ENCODE assay signal across 23 mouse cellular contexts in genomic region chr7:136120930-136121329, GRCm38 (mm10).
DNase-seq lines count a peak whose midpoint lies in the region; ATAC-seq and TF ChIP-seq lines count a peak whose summit lies in the region.
"Had no signal": no experiment of that assay in that cellular context is flagged by ENCODE, and none has a peak within 500 bp of the region (broad histone marks: within the 10 kb centered on the region; RNA-seq: fewer than 3 reads in every experiment).

No protein-coding gene starts in this region.

- H3K36me3 ChIP-seq in heart, adult 2 months (ENCODE audit: control insufficient read depth, insufficient read depth, low read length), result no peaks in the 10 kb centered on the region
- no peaks in the 10 kb centered on the region for H3K36me3 ChIP-seq in limb, embryonic 11.5 days (ENCODE audit: control insufficient read depth, insufficient read depth, low read length)
- H3K36me3 ChIP-seq: embryonic facial prominence, embryonic 12.5 days; embryonic facial prominence, embryonic 15.5 days; hindbrain, embryonic 12.5 days; hindbrain, embryonic 15.5 days had no signal

- no peak for TF ChIP-seq EP300 in heart, adult 2 months (IDR thresholded peaks at IDR 0.05; ENCODE audit: insufficient read depth, low read depth, low read length)

- H3K4me2 ChIP-seq in limb, embryonic 11.5 days (ENCODE audit: low read depth, severe bottlenecking), result peak overlapping the region; percentile 10; the same call in 1 of the 2 replicates
- H3K4me2 ChIP-seq: embryonic facial prominence, embryonic 12.5 days; embryonic facial prominence, embryonic 15.5 days; heart, embryonic 11.5 days; hindbrain, embryonic 12.5 days; hindbrain, embryonic 15.5 days had no signal

- no peak overlapping the region for H3K27ac ChIP-seq in heart, adult 2 months
- H3K27ac ChIP-seq in limb, embryonic 11.5 days (replicated peaks; ENCODE audit: low read depth, low read length), result no peak overlapping the region
- no peak overlapping the region for H3K27ac ChIP-seq in cerebellum, adult 2 months (ENCODE audit: insufficient read depth, low read length)
- H3K27ac ChIP-seq: embryonic facial prominence, embryonic 12.5 days; embryonic facial prominence, embryonic 15.5 days; hindbrain, embryonic 12.5 days; hindbrain, embryonic 15.5 days had no signal

- H3K79me2 ChIP-seq in heart, adult 2 months (replicated peaks; ENCODE audit: control insufficient read depth, insufficient read depth, low read length), result no peaks in the 10 kb centered on the region

- H3K27me3 ChIP-seq in heart, adult 2 months (ENCODE audit: control insufficient read depth, insufficient read depth, low read length), result no peaks in the 10 kb centered on the region
- no peaks in the 10 kb centered on the region for H3K27me3 ChIP-seq in limb, embryonic 11.5 days (ENCODE audit: control insufficient read depth, insufficient read depth, low read length)
- H3K27me3 ChIP-seq in cerebellum, adult 2 months (ENCODE audit: control insufficient read depth, insufficient read depth, low read length), result no peaks in the 10 kb centered on the region
- H3K27me3 ChIP-seq: embryonic facial prominence, embryonic 12.5 days; embryonic facial prominence, embryonic 15.5 days; hindbrain, embryonic 12.5 days; hindbrain, embryonic 15.5 days had no signal

- no peak for ATAC-seq in limb, embryonic 11.5 days (ENCODE audit: insufficient number of reproducible peaks, low FRiP score, low TSS enrichment, low read depth)
- ATAC-seq in monocyte, adult 5-6 weeks (replicated peaks; ENCODE audit: insufficient number of reproducible peaks, low FRiP score, low TSS enrichment, poor library complexity, severe bottlenecking), result no peak
- ATAC-seq: activated CD4-positive, CD25-positive, alpha-beta regulatory T cell, adult 4 months; CD4-positive, CD25-positive, alpha-beta regulatory T cell, adult 4 months; forebrain, embryonic 14.5 days; forebrain, postnatal 0 days had no signal

- no peak for TF ChIP-seq CTCF in heart, adult 2 months (IDR thresholded peaks at IDR 0.05)
- TF ChIP-seq CTCF in cerebellum, adult 2 months (IDR thresholded peaks at IDR 0.05; ENCODE audit: borderline replicate concordance, insufficient read depth, low read depth, low read length), result no peak

- H3K9me3 ChIP-seq in limb, embryonic 11.5 days (ENCODE audit: control insufficient read depth, low read length), result no peaks in the 10 kb centered on the region
- H3K9me3 ChIP-seq: embryonic facial prominence, embryonic 12.5 days; embryonic facial prominence, embryonic 15.5 days; hindbrain, embryonic 12.5 days; hindbrain, embryonic 15.5 days had no signal

- intact Hi-C loops in heart, adult 2 months (cut with DNase I), result no loop called here

- H3K4me1 ChIP-seq in heart, adult 2 months (ENCODE audit: control insufficient read depth, insufficient read depth, low read length), result no peaks in the 10 kb centered on the region
- peaks cover 19% of the 10 kb centered on the region for H3K4me1 ChIP-seq in limb, embryonic 11.5 days (ENCODE audit: control insufficient read depth, insufficient read depth, low read length)
- no peaks in the 10 kb centered on the region for H3K4me1 ChIP-seq in cerebellum, adult 2 months (ENCODE audit: control insufficient read depth, insufficient read depth, low read length)
- H3K4me1 ChIP-seq: embryonic facial prominence, embryonic 15.5 days; hindbrain, embryonic 15.5 days had no signal

- no peak overlapping the region for H3K9ac ChIP-seq in heart, adult 2 months (ENCODE audit: low read depth, low read length)
- no peak overlapping the region for H3K9ac ChIP-seq in limb, embryonic 11.5 days (ENCODE audit: low read length)
- H3K9ac ChIP-seq: embryonic facial prominence, embryonic 12.5 days; embryonic facial prominence, embryonic 15.5 days; forebrain, postnatal 0 days; hindbrain, embryonic 12.5 days; hindbrain, embryonic 15.5 days had no signal

- WGBS in heart, adult 2 months, result 40% methylated on average over 7 of the region's 7 CpGs
- 7% methylated on average over 7 of the region's 7 CpGs for WGBS in limb, embryonic 11.5 days
- 36% methylated on average over 7 of the region's 7 CpGs for WGBS in cerebellum, adult 2 months

- DNase-seq in heart, adult 11 months, result peak; percentile 28
- no peak for DNase-seq in heart, adult 2 months
- peak; percentile 7 for DNase-seq in ZHBTc4 (ENCODE audit: low read depth, low spot score)
- peak; percentile 70 for DNase-seq in forelimb bud, embryonic 11.5 days (ENCODE audit: low read depth, low spot score)
- DNase-seq in limb, embryonic 11.5 days (ENCODE audit: low spot score), result peak; percentile 47
- no peak for DNase-seq in cerebellum, adult 2 months
- no peak for DNase-seq in kidney, postnatal 14 days
- DNase-seq: adrenal gland, adult 8-10 months; adrenal gland, postnatal 25 days; cerebellum, adult 11-12 months; cerebellum, adult 9-10 months; cerebellum, postnatal 14 days; forebrain, postnatal 0 days; gastrocnemius, postnatal 25 days had no signal

- no peak overlapping the region for H3K4me3 ChIP-seq in heart, adult 2 months
- no peak overlapping the region for H3K4me3 ChIP-seq in limb, embryonic 11.5 days (ENCODE audit: low read depth, low read length)
- no peak overlapping the region for H3K4me3 ChIP-seq in cerebellum, adult 2 months (replicated peaks; ENCODE audit: insufficient read depth, low read depth, low read length)
- H3K4me3 ChIP-seq: embryonic facial prominence, embryonic 12.5 days; embryonic facial prominence, embryonic 15.5 days; hindbrain, embryonic 12.5 days; hindbrain, embryonic 15.5 days had no signal

- TF ChIP-seq POLR2A in heart, adult 2 months (IDR thresholded peaks at IDR 0.05; ENCODE audit: insufficient read depth, low read depth, low read length), result no peak
- TF ChIP-seq POLR2A in cerebellum, adult 2 months (IDR thresholded peaks at IDR 0.05; ENCODE audit: borderline replicate concordance, insufficient read depth, low read length), result no peak

Comparison
In these comparisons a context has a peak if more than half of its experiments do, and no peak if none do; other contexts are left out.
1. DNase-seq: peak in heart, adult 11 months (single experiment), ZHBTc4 (single experiment), forelimb bud, embryonic 11.5 days (single experiment) and limb, embryonic 11.5 days (single experiment); none in heart, adult 2 months (0 of 2), cerebellum, adult 2 months (0 of 2) and kidney, postnatal 14 days (single experiment).